Mouse (Mus musculus): ENCODE data around the gene Ttc38.

Ttc38 gene

DNA sequence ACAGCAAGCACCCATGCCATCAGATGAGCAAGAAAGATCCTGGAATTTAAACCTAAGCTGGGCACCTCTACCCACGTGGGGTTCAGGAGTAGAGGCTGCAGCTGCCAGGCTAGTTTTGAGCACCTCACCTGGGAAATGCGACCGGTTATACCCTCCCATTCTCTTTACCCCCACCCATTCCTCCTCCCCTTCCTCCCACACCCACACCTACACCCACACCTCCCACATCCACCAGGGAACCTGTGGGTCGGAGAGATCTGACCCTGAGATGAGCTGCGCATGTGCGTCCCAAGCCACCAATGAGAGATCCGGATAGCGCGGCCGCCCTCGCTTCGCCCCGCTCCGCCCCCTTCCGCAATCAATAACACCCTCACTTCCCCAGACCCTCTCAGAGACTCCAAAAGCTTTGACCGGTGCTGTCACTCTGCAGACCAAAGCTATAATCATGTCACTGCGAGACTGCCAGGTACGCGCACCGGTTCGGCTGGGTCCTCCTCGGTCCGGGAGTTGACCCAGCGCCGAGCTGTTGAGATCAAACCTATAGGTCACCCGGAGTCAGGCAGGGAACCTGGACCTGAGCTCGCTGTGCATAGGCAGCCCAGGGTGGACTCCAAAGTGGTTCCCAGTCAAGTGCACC lies at the start of gene Ttc38:
Gene Ttc38, plus strand, starts transcription at position 353 of the 637 bp plus-strand sequence.
- in situ Hi-C loops (cut with MboI, MseI): no loop called here

DNA sequence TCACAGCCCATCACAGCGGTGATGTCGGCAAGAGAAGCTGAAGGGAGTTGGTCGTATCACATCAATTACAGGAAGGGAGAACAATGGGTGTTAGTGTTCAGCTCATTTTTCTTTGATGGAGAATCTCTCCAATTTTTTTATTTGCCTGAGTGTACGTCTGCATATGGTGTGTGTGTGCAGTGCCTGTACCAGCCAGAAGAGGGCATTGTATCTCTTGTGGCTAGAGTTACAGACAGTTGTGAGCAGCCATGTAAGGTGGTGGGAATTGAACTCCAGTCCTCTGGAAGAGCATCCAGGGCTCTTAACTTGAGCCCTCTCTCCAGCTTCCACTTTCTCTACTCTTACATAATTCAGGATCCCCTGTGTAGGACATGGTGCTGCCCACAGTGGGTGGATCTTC lies 49.0 kb upstream of the Ttc38 start:
- in situ Hi-C loops (cut with MboI, MseI): no loop called here

- in situ Hi-C loops (cut with MboI, MseI): no loop called here
These were observed 47.8 kb upstream of the Ttc38 start for GRCm38 (mm10) chr15:85784341-85784740.

DNA sequence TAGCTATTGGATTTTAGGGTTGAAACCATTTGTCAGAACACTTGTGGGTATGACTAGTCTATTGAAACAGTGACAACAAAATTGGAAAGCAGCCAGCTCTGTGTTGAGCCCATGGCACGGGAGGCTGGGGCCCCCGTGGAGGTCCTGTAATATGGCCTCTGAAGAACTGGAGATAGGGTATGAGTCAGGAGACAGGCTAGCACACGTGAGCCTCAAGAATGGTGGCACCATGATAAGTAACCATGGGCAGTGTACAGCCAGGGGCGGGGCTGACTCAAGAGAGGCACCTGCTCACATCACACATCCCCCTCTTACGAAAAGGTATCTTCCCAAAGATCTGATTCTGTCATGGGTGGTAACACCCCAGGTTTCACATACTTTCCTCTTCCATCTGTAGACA lies 45.4 kb upstream of the Ttc38 start:
- in situ Hi-C loops (cut with MboI, MseI): no loop called here

DNA sequence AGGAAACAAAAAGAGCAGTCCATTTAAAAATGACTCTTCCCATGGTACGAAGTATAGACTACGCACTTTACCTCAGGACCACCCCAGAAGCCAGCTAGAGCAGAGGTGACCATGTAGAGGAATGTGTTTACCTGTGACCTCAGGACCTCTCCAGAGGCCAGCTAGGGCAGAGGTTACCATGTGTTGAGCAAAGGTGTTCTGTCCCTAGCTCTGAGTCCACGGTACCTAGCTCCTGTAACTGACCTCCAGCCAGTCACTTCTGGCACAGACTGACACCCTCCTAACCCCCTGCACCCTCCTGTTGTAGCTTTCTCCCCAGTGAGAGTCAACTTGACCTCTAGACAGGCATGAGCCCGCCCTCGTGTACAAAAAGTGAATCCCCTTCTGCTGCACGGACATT lies 44.6 kb upstream of the Ttc38 start:
- in situ Hi-C loops (cut with MboI, MseI): no loop called here

- in situ Hi-C loops (cut with MboI, MseI): no loop called here
These were observed 44.1 kb upstream of the Ttc38 start for GRCm38 (mm10) chr15:85788051-85788450.

DNA sequence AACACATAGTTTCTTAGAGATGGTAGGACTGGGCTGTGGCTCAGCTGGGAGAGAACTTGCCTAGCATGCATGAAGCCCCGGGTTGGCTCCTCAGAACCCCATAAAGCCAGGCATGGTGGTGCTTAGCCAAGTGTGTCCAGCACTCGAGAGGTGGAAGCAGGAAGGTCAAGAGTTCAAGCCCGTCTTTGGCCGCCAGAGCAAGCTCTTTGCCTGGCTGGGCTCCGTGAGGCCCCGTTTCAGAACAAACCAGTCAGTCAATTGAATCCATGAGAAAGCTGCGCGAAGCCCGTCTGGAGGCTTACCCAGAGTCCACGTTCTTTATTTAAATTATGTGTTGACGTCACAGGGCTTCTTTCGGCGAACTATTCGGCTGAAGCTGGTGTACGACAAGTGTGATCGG lies 43.5 kb upstream of the Ttc38 start:
- in situ Hi-C loops (cut with MboI, MseI): no loop called here

DNA sequence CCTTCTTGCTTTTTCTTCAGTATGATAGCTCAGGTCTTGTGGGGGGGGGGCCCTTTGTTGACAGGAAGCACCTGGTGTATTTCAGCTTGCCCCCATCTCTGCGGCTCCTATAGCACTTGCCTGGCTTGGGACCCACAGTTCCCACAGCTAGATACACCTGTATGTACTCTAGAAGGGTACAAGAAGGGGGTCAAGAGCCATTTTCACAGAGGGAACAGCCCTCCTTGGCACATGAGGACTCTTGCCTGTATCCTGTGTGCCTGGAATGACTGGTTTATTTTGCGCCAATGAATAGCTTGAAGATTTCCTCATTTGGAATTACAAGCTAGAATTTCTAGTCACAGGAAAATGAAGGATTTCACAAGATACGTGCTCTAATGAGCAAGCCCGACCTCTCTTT lies 40.7 kb upstream of the Ttc38 start:
- in situ Hi-C loops (cut with MboI, MseI): no loop called here

DNA sequence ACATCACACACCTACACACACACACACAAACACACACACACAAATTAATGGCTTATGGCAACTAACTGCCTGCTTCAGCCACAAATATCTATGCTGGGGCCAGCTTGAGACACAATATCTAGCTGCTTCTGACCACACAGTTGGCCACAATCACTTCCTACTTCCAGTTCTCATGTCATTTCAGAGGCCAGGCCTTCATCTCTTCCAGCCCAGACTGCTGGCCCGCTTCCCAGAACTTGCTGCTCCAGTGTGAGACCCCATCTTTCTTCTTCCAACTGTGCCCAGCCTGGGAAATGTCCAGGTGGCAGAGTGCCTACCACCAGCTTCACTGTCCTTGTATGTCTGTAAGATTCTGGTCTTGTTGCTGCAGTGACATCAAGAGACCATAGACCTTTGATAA lies 39.3 kb upstream of the Ttc38 start:
- in situ Hi-C loops (cut with MboI, MseI): no loop called here

DNA sequence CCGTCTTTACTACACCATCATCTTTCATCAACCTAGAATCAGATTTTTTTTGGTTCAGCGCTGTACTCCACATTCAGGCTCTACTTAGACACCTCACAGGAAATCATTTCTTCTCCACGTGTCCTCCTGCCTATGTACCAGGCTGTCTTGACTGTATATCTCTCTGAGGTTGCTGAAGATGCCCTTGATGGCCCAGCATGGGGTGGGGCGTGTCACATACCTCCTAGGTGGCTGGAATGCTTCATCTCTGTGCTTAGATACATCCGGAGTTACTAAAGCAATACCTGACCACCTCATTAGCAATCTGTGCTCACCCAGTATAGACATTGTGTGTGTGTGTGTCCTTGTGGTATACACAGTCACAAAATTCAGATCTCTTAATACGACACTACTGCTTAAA lies 36.6 kb upstream of the Ttc38 start:
- in situ Hi-C loops (cut with MboI, MseI): no loop called here

- in situ Hi-C loops (cut with MboI, MseI): no loop called here
These were observed 33.4 kb upstream of the Ttc38 start for GRCm38 (mm10) chr15:85798676-85799075.

DNA sequence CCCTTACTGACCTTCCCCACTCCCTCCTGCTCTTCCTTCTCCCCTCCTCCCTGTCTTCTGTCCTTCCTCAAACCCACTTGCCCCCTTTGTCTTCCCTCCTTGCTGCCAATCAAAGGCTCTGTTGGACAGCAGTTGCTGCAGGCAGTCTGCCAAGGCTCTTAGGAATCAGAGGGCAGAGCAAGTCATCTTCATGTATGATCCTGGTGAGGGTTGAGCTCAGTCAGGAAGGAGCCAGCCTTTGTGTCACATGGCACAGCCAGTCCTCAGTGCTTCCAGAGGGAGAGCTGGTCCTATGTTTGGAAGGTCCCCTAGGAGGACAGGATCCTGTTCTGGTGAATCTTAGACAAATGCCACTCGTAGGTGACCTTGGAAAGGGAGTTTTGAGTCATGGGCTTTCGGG lies 29.2 kb upstream of the Ttc38 start:
- in situ Hi-C loops (cut with MboI, MseI): no loop called here

GRCm38 (mm10) chr15:85806886-85807285 lies 25.2 kb upstream of the Ttc38 start:
- in situ Hi-C loops (cut with MboI, MseI): no loop called here

DNA sequence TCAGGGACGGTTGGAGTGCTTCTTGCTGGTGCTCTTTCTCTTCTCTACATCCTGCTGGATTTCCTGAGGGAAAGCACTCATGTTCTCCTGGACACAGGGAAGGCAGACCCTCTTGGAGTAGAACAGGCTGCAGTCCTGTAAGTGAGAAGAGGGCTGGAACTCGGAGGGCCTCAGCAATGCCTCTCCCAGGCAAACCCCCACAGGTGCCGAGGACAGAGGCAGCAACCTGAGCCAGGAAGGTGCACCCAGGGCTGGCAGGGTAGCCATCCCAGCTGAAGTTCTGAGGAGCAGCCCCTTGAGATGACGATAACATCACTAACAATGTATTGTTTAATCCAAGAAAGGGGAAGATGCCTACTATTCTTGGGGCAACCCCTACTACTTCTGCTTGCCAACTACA lies 24.7 kb upstream of the Ttc38 start:
- in situ Hi-C loops (cut with MboI, MseI): no loop called here

DNA sequence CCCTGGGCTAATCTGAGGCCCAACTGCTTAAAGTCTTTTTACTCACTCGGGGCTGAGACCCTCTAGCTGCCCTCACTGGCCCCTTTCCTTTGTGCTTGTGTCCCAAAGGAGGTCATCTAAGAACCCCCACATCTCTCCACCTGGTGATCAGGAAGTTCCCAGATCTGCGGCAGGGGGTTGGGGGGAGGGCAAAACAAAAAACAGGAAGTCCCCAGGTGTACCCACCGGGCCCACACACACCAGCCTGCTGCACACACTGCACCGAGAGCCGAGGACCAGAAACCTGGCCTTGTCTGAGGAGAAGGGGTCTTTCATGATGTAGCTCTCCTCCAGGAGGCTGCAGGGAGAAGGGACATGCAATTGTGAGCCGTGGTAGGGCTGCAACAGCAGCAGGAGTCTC lies 24.1 kb upstream of the Ttc38 start:
- in situ Hi-C loops (cut with MboI, MseI): no loop called here

GRCm38 (mm10) chr15:85808434-85808833 lies 23.7 kb upstream of the Ttc38 start:
- in situ Hi-C loops (cut with MboI, MseI): no loop called here

DNA sequence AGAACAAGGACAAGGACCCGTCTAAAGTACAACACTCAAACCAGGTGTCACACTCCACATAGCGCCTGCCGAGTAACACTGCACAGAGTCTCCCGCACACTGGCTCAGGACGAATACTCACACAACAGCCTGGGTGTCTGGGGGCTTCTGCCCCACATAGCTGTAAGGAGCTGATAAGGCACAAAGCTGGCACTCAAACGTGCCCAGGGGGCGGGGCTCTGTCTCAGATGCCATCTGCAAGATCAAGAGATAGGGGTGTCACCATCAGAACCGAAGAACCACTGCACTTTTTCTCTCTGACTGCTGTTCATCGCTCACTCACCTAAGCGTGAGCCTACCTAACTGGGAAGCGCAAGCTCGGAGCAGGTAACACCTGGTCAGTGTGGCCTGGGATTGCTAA lies 23.0 kb upstream of the Ttc38 start:
- in situ Hi-C loops (cut with MboI, MseI): no loop called here

- in situ Hi-C loops (cut with MboI, MseI): no loop called here
These were observed 21.7 kb upstream of the Ttc38 start for GRCm38 (mm10) chr15:85810462-85810805.

GRCm38 (mm10) chr15:85810806-85811521 lies 21.1 kb upstream of the Ttc38 start:
- in situ Hi-C loops (cut with MboI, MseI): no loop called here

DNA sequence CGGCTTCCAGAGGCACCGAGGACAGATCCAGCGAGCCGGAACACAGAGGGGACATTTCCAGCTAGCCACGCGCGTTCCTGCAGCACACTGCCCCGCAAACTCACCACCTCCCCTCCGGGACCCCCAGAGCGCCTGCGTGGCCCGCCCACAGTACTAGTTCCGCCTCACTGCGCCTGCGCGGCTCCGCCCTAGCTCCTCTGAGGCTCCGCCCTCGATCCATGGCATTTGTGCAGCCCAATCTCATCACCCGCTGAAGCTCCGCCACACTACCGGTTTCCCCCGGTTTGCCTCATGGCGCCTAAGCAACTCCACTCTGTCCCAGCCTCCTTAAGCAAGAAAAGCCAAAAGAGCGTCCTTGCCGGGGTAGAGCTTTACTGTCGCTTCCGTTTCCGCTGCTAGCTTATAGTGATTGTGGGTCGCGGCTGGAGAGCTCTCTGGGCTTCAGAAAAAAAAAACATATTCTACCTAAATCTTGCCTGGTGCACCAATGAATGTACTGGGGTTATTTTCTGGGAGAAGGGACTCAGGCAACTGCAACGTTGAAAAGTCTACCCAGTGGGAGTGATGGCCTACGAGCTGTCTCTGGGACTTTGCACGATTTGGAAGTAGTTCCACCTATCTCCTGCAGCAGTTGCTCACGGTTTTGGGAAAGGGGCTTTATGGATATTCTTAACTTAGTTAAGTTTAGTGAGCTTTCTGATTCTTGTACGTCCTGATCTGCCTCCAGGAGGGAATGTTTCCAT lies 20.4 kb upstream of the Ttc38 start, which contains the start of gene Cdpf1:
Gene Cdpf1, minus strand, starts transcription at position 163 of the 743 bp plus-strand sequence.
- in situ Hi-C loops (cut with MboI, MseI): no loop called here

DNA sequence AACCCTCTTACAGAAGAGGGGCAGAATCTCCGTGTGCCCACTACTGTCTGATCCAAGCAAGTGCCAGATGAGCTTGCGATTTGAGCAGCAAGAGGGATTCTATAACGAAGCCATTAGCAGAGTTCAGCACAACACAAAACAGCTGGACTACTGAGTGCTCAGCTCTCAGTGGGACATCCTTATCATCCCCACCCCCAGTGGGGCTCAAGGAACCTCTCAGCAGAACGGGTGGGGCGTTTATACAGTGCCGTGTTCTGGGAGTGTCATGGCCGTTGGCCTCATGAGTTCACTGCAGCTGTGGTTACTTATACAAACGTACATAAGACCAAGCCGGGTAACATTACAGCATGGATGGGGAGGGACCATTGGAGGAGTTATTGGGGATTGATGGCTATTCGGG lies 18.7 kb upstream of the Ttc38 start:
- in situ Hi-C loops (cut with MboI, MseI): no loop called here

GRCm38 (mm10) chr15:85821203-85822010 lies 10.7 kb upstream of the Ttc38 start, which contains the start of gene Pkdrej:
Pkdrej (minus strand) TSS chr15:85821734.
- in situ Hi-C loops (cut with MboI, MseI): no loop called here
